Mouse (Mus musculus) small intestine, adult 2 months (tissue): ENCODE results near the gene Tmed10.

ENCODE experiments used
- CTCF ChIP-seq: fragments of 200-500 bp; IDR thresholded peaks from 2 replicates; pipeline ENCODE4 v1.5.1; 2012; ENCODE audit warnings: low read depth, mild to moderate bottlenecking, control low read depth, inconsistent platforms, low read length, moderate library complexity, mixed read lengths; ENCODE audit not compliant: insufficient replicate concordance, insufficient read length; ENCODE audit errors: extremely low read depth
- POLR2A ChIP-seq: fragments of 200-500 bp; IDR thresholded peaks from 2 replicates; pipeline ENCODE4 v1.6.1; 2012; ENCODE audit warnings: low read depth, mild to moderate bottlenecking, control low read depth, inconsistent platforms, low read length, moderate library complexity

DNA sequence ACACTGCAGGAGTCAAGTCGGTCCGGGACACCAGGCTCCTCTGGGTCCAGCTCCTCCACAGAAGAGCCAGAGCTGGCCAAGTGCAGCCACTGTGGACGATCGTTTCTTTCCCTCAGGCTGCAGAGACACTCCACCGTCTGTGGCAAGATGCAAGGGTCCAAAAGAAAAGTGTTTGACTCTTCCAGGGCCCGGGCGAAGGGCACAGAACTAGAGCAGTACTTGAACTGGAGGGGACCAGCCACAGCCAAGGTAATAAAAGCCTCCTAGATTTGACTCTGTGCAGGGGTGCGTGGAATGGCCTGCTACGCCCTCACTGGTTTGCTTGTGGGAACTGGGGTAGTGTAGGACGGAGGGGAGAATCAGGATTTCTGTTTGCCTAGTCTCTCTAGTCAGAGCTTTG is 84.0 kb downstream of the Tmed10 start:
- TF ChIP-seq CTCF = no peak
- no peak for TF ChIP-seq POLR2A
